Mouse (Mus musculus) CH12.LX (cell line): Measurements from ENCODE around the gene Ubb. TPM values are rescaled to one million over a fixed set of nuclear protein-coding genes. Genes with fewer than 3 reads are reported as not detected.

ENCODE experiments used
- DNase-seq: peaks from one replicate; pipeline ENCODE4 v3.0.0-alpha.2; 2013; ENCODE audit errors: extremely low read depth
- H3K27ac ChIP-seq: 2 replicates; pipeline ENCODE4 v1.5.1; 2012; ENCODE audit warnings: low read depth, mild to moderate bottlenecking, control low read depth, moderate library complexity; ENCODE audit not compliant: insufficient read depth
- H3K27me3 ChIP-seq: replicated peaks from 2 replicates; pipeline ENCODE3; 2012; ENCODE audit warnings: inconsistent platforms
- H3K36me3 ChIP-seq, 2 experiments: replicated peaks in 1 of 2; 2 replicates each; pipeline versions ENCODE3 to v1.6.1; 2012; ENCODE audit warnings: inconsistent platforms in 1 of 2, low read length in 1 of 2, mild to moderate bottlenecking in 1 of 2, mixed read lengths in 1 of 2, moderate library complexity in 1 of 2; ENCODE audit not compliant: control insufficient read depth in 1 of 2, insufficient read depth in 1 of 2
- H3K4me1 ChIP-seq, 2 experiments: 2 replicates each; pipeline ENCODE4 v1.6.1; 2012; ENCODE audit warnings: inconsistent platforms in 1 of 2, moderate library complexity in 1 of 2; ENCODE audit not compliant: insufficient read depth in 2 of 2, control insufficient read depth in 1 of 2
- H3K4me2 ChIP-seq: 2 replicates; pipeline ENCODE4 v1.6.1; 2012; ENCODE audit warnings: low read depth, mild to moderate bottlenecking, control low read depth; ENCODE audit not compliant: poor library complexity, insufficient read depth, severe bottlenecking
- H3K4me3 ChIP-seq, 3 experiments: fragments of 150-350 bp in 1 of 3; sonication (generic) in 1 of 3; replicated peaks in 1 of 3; 2 replicates each; pipeline versions ENCODE3 to v1.5.1; 2011 to 2012; ENCODE audit warnings: low read depth in 2 of 3, low read length in 2 of 3, mild to moderate bottlenecking in 2 of 3, moderate library complexity in 2 of 3, control low read depth in 1 of 3, improper control_type of control experiment in 1 of 3, inconsistent platforms in 1 of 3, mixed read lengths in 1 of 3; ENCODE audit not compliant: poor library complexity in 1 of 3
- H3K79me2 ChIP-seq: replicated peaks from 2 replicates; pipeline ENCODE4 v1.6.1; 2012; ENCODE audit warnings: mild to moderate bottlenecking, moderate library complexity; ENCODE audit not compliant: control insufficient read depth, poor library complexity, insufficient read depth, severe bottlenecking; ENCODE audit errors: extremely low read depth
- H3K9ac ChIP-seq: 2 replicates; pipeline ENCODE4 v1.6.1; 2012; ENCODE audit warnings: low read depth, mild to moderate bottlenecking, control low read depth, moderate library complexity; ENCODE audit not compliant: insufficient read depth
- H3K9me3 ChIP-seq: replicated peaks from 2 replicates; pipeline ENCODE3; 2012; ENCODE audit warnings: low read length, inconsistent platforms, mixed read lengths
- BHLHE40 ChIP-seq: IDR thresholded peaks from 2 replicates; pipeline ENCODE4 v1.6.1; 2011; ENCODE audit warnings: mild to moderate bottlenecking, low read depth, low read length, improper control_type of control experiment
- CHD1 ChIP-seq: IDR thresholded peaks from 2 replicates; pipeline ENCODE4 v1.6.1; 2012; ENCODE audit warnings: low read depth, low read length, improper control_type of control experiment, inconsistent platforms
- CHD2 ChIP-seq: IDR thresholded peaks from 2 replicates; pipeline ENCODE4 v1.6.1; 2011; ENCODE audit warnings: low read length, improper control_type of control experiment
- CTCF ChIP-seq, 2 experiments: IDR thresholded peaks in 1 of 2; conservative IDR thresholded peaks in 1 of 2; 2 replicates each; pipeline ENCODE4 v1.5.1; 2011 to 2012; ENCODE audit warnings: low read depth in 2 of 2, low read length in 2 of 2, improper control_type of control experiment in 1 of 2, inconsistent platforms in 1 of 2, mild to moderate bottlenecking in 1 of 2, moderate library complexity in 1 of 2
- ELF1 ChIP-seq: IDR thresholded peaks from 2 replicates; pipeline ENCODE4 v1.6.1; 2014; ENCODE audit warnings: low read depth, mild to moderate bottlenecking, inconsistent platforms, low read length, improper control_type of control experiment
- EP300 ChIP-seq: IDR thresholded peaks from 2 replicates; pipeline ENCODE4 v1.6.1; 2011; ENCODE audit warnings: low read length, improper control_type of control experiment
- ETS1 ChIP-seq: conservative IDR thresholded peaks from 2 replicates; pipeline ENCODE4 v1.6.1; 2012; ENCODE audit warnings: low read depth, mild to moderate bottlenecking, inconsistent platforms, low read length, improper control_type of control experiment, moderate library complexity
- IRF4 ChIP-seq: IDR thresholded peaks from 2 replicates; pipeline ENCODE4 v1.6.1; 2014; ENCODE audit warnings: low read depth, mild to moderate bottlenecking, inconsistent platforms, low read length, improper control_type of control experiment
- JUND ChIP-seq: conservative IDR thresholded peaks from 2 replicates; pipeline ENCODE4 v1.6.1; 2011; ENCODE audit warnings: low read depth, low read length, improper control_type of control experiment
- MAFK ChIP-seq: IDR thresholded peaks from 2 replicates; pipeline ENCODE4 v1.6.1; 2011; ENCODE audit warnings: low read length, improper control_type of control experiment; ENCODE audit not compliant: insufficient replicate concordance
- MAX ChIP-seq: IDR thresholded peaks from 2 replicates; pipeline ENCODE4 v1.6.1; 2011; ENCODE audit warnings: low read length, improper control_type of control experiment
- MXI1 ChIP-seq: IDR thresholded peaks from 2 replicates; pipeline ENCODE4 v1.6.1; 2011; ENCODE audit warnings: mild to moderate bottlenecking, low read depth, low read length, improper control_type of control experiment
- NELFE ChIP-seq: IDR thresholded peaks from 2 replicates; pipeline ENCODE4 v1.6.1; 2011; ENCODE audit warnings: low read depth, low read length, improper control_type of control experiment
- POLR2A ChIP-seq: IDR thresholded peaks from 2 replicates; pipeline ENCODE4 v1.6.1; 2011; ENCODE audit warnings: low read depth, mild to moderate bottlenecking, improper control_type of control experiment, low read length
- POLR2AphosphoS2 ChIP-seq: IDR thresholded peaks from 2 replicates; pipeline ENCODE4 v1.6.1; 2011; ENCODE audit warnings: low read depth, low read length, improper control_type of control experiment
- RAD21 ChIP-seq: IDR thresholded peaks from 2 replicates; pipeline ENCODE4 v1.6.1; 2011; ENCODE audit warnings: low read depth, mild to moderate bottlenecking, low read length, improper control_type of control experiment, moderate library complexity
- RCOR1 ChIP-seq: conservative IDR thresholded peaks from 2 replicates; pipeline ENCODE4 v1.6.1; 2012; ENCODE audit warnings: low read depth, mild to moderate bottlenecking, inconsistent platforms, low read length, improper control_type of control experiment
- SMC3 ChIP-seq: IDR thresholded peaks from 2 replicates; pipeline ENCODE4 v1.6.1; 2011; ENCODE audit warnings: low read depth, low read length, improper control_type of control experiment
- TCF12 ChIP-seq: IDR thresholded peaks from 2 replicates; pipeline ENCODE4 v1.6.1; 2014; ENCODE audit warnings: low read depth, mild to moderate bottlenecking, inconsistent platforms, low read length, improper control_type of control experiment
- UBTF ChIP-seq: IDR thresholded peaks from 2 replicates; pipeline ENCODE4 v1.6.1; 2012; ENCODE audit warnings: low read depth, mild to moderate bottlenecking, inconsistent platforms, low read length, improper control_type of control experiment, moderate library complexity
- USF1 ChIP-seq: IDR thresholded peaks from 2 replicates; pipeline ENCODE4 v1.6.1; 2014; ENCODE audit warnings: low read depth, mild to moderate bottlenecking, inconsistent platforms, low read length, improper control_type of control experiment
- USF2 ChIP-seq: conservative IDR thresholded peaks from 2 replicates; pipeline ENCODE4 v1.6.1; 2011; ENCODE audit warnings: low read depth, low read length, improper control_type of control experiment
- ZC3H11A ChIP-seq: IDR thresholded peaks from 2 replicates; pipeline ENCODE4 v1.6.1; 2012; ENCODE audit warnings: low read depth, mild to moderate bottlenecking, inconsistent platforms, low read length, improper control_type of control experiment
- ZKSCAN1 ChIP-seq: IDR thresholded peaks from 2 replicates; pipeline ENCODE4 v1.6.1; 2012; ENCODE audit warnings: low read depth, inconsistent platforms, low read length, improper control_type of control experiment, borderline replicate concordance
- ZNF384 ChIP-seq: IDR thresholded peaks from 2 replicates; pipeline ENCODE4 v1.6.1; 2012; ENCODE audit warnings: low read depth, low read length, improper control_type of control experiment, inconsistent platforms
- dilution Hi-C: fragments of 300-500 bp; cut with MboI; formaldehyde crosslinking; loops from 2 replicates; pipeline ENCODE4 v1.14.3; 2020; ENCODE audit warnings: low sequenced_read_pairs; ENCODE audit not compliant: extremely low pct_unique_long_range_greater_than_20kb, extremely low pct_ligation_motif_present
- in situ Hi-C: fragments of 300-500 bp; cut with MboI; formaldehyde crosslinking; loops from 3 replicates; pipeline ENCODE4 v1.14.3; 2019; ENCODE audit warnings: low sequenced_read_pairs, low pct_ligation_motif_present, low pct_unique_long_range_greater_than_20kb, mixed read lengths
- polyA plus RNA-seq: library from polyadenylated mRNA; unstranded; fragments of >175 nt; gene quantifications from 2 replicates; pipeline ENCODE4 v1.2.1, GENCODE M21; 2012; ENCODE audit warnings: low read depth; ENCODE audit not compliant: insufficient read length
- total RNA-seq, 2 experiments: library from RNA; depleted of rRNA; stranded (reverse); fragments of 300-350 nt in 1 of 2; fragments of >200 nt in 1 of 2; gene quantifications; 2 replicates each; pipeline ENCODE4 v1.2.3; 2012 to 2014

Gene Ubb
- total and polyA plus RNA-seq, 3 experiments: 1,092 to 2,098 (median 1,487) TPM

DNA sequence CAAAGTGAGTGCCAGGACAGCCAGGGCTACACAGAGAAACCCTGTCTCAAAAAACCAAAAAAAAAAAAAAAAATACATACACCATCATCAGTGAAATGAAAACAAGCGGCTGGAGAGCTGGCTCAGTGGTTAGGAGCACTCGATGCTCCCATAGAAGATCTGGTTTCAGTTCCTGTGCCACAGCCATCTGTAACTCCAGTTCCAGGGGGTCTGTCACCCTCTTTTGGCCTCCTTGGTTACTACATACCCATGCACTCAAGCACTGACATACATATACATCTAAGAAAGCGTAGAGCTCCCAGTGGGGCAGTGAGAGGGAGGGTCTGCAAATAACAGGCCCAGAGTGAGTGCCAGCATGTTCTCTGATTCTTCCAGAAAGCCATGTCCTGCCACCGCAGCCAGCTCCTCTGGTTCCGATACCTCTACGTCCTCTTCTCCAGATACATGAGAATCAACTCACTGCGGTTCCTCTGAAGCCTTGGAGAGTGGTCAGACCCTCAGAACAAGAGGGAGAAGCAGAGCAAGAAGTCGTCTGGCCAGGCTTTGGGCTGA lies 38.4 kb upstream of the Ubb start:
- no peak overlapping the region for H3K27ac ChIP-seq
- TF ChIP-seq RAD21: peak; percentile 53
- TF ChIP-seq SMC3: peak; percentile 26
- TF ChIP-seq CHD2: no peak
- TF ChIP-seq USF1: no peak
- peak; percentile 71; the same call in 1 of the 2 replicates for TF ChIP-seq IRF4
- TF ChIP-seq ZNF384: peak; percentile 53
- peak; percentile 44; the same call in 1 of the 2 replicates for TF ChIP-seq EP300
- peak in 1 of 2 experiments; percentile 56; a peak in 2 of 4 replicates for TF ChIP-seq CTCF (conservative IDR thresholded peaks at IDR 0.05 in 1 of 2, IDR thresholded peaks at IDR 0.05 in 1 of 2; ENCODE audit: low read depth in 2 of 2, low read length in 2 of 2)
- TF ChIP-seq, all 38 proteins: peak for 6
- H3K79me2 ChIP-seq: no peaks in the 10 kb centered on the region
- H3K9me3 ChIP-seq: peaks cover 4% of the 10 kb centered on the region
- H3K4me3 ChIP-seq: no peak overlapping the region
- no peak overlapping the region for H3K4me2 ChIP-seq
- dilution Hi-C loops (no loop called here), in situ Hi-C loops (no loop called here)
- H3K4me1 ChIP-seq: peaks cover 0 to 20% of the 10 kb centered on the region in 2 experiments; a peak in 2 of 4 replicates
- no peaks in the 10 kb centered on the region for H3K27me3 ChIP-seq
- H3K36me3 ChIP-seq: peaks cover 3 to 23% of the 10 kb centered on the region in 2 experiments
- H3K9ac ChIP-seq: no peak overlapping the region
- peak; percentile 50 for DNase-seq

DNA sequence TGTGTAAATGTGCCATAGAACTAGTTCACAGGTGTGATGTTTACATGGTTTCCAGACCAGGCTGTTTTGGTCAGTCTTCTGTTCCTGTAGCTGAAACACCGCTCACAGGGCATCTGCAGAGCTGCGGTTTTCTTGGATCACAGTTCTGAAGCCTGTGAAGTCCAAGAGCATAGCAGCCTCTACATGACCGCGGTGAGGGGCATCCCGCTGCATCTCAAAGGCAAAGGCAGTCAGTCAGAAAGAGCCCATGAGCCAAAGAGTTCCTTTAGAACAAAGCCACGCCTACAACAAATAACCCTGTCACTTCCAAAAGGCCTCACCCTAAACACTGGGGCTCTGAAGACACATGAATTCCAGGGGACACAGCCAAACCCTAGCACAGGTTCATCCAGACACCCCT lies 37.7 kb upstream of the Ubb start:
- Histone ChIP-seq H3K9ac (no peak overlapping the region), H3K27ac (no peak overlapping the region), H3K9me3 (peaks cover 3% of the 10 kb centered on the region), H3K79me2 (no peaks in the 10 kb centered on the region), H3K4me2 (no peak overlapping the region), H3K27me3 (no peaks in the 10 kb centered on the region), H3K4me3 (no peak overlapping the region)
- no peak for DNase-seq
- TF ChIP-seq ZC3H11A (no peak), ELF1 (no peak), POLR2A (no peak), ZKSCAN1 (no peak)
- TF ChIP-seq, all 38 proteins: peak for 0
- dilution Hi-C loops: no loop called here
- in situ Hi-C loops: no loop called here
- Histone ChIP-seq H3K36me3 (peaks cover 3 to 20% of the 10 kb centered on the region in 2 experiments), H3K4me1 (peaks cover 0 to 20% of the 10 kb centered on the region in 2 experiments; a peak in 2 of 4 replicates)

DNA sequence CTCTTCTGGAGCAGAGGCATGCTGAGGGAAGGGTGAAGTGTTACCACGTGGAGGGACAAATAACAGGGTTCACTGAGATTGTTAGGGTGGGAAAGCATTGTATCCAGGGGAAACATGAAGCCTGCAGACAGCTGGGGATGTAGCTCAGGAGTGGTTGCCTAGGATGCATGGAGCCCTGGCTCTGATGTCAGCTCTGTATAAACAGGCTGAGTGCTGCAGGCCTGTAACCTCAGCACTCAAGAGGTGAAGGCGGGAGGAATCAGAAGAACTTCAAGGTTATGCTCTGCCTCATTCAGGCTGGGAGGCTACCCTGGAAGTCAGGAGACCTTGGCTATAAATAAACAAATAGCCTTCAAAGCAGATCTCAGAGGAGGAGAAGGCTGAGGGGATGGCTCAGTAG lies 32.0 kb upstream of the Ubb start:
- no peaks in the 10 kb centered on the region for H3K9me3 ChIP-seq
- H3K4me2 ChIP-seq: no peak overlapping the region
- H3K27ac ChIP-seq: no peak overlapping the region
- in situ Hi-C loops: no loop called here
- dilution Hi-C loops: no loop called here
- no peaks in the 10 kb centered on the region for H3K79me2 ChIP-seq
- no peaks in the 10 kb centered on the region for H3K36me3 ChIP-seq
- no peak overlapping the region for H3K9ac ChIP-seq
- H3K27me3 ChIP-seq: no peaks in the 10 kb centered on the region
- DNase-seq: no peak
- TF ChIP-seq RCOR1 (no peak), CHD1 (no peak), JUND (no peak), RAD21 (no peak), BHLHE40 (no peak), POLR2AphosphoS2 (no peak), ETS1 (no peak), TCF12 (no peak), NELFE (no peak), MAFK (no peak), SMC3 (no peak), USF1 (no peak), MAX (no peak), CTCF (conservative IDR thresholded peaks at IDR 0.05 in 1 of 2, IDR thresholded peaks at IDR 0.05 in 1 of 2; ENCODE audit: low read depth in 2 of 2, low read length in 2 of 2) (no peak), POLR2A (no peak), UBTF (no peak), USF2 (no peak), MXI1 (no peak), CHD2 (no peak)
- H3K4me3 ChIP-seq: no peak overlapping the region
- H3K4me1 ChIP-seq: no peaks in the 10 kb centered on the region
